ENCODE assay signal across 26 mouse cellular contexts in genomic region chr12:52636920-52637319, GRCm38 (mm10).
"Had no signal": no experiment of that assay in that cellular context is flagged by ENCODE, and none has a peak within 500 bp of the region (broad histone marks: within the 10 kb centered on the region; RNA-seq: fewer than 3 reads in every experiment).

No protein-coding gene starts in this region.

- H3K9me3 ChIP-seq: heart, embryonic 12.5 days; hindbrain, embryonic 10.5 days; hindbrain, embryonic 12.5 days; intestine, embryonic 15.5 days; limb, embryonic 13.5 days; limb, embryonic 15.5 days; liver, embryonic 12.5 days had no signal

- H3K4me1 ChIP-seq: hindbrain, embryonic 12.5 days; liver, embryonic 12.5 days had no signal

- DNase-seq: gastrocnemius, postnatal 14 days; gastrocnemius, postnatal 36 days; heart, adult 11 months; heart, adult 2 months; heart, postnatal 10 days; heart, postnatal 4 days; kidney, adult 18-20 months; kidney, adult 8-10 months; kidney, postnatal 14 days; kidney, postnatal 36 days; layer of hippocampus, adult 9-11 months; layer of hippocampus, postnatal 36 days; left cerebral cortex, postnatal 4 days had no signal

- H3K36me3 ChIP-seq: heart, embryonic 12.5 days; hindbrain, embryonic 10.5 days; hindbrain, embryonic 12.5 days; intestine, embryonic 15.5 days; limb, embryonic 13.5 days; limb, embryonic 15.5 days; liver, embryonic 12.5 days had no signal

- H3K9ac ChIP-seq: heart, embryonic 12.5 days; hindbrain, embryonic 12.5 days; hindbrain, embryonic 14.5 days; intestine, embryonic 15.5 days; limb, embryonic 13.5 days; limb, embryonic 15.5 days; liver, embryonic 12.5 days; liver, embryonic 14.5 days had no signal

- ATAC-seq: hindbrain, embryonic 16.5 days; inflammation-experienced regulatory T-cells, adult 6 months; intestine, embryonic 15.5 days; intestine, postnatal 0 days; liver, embryonic 12.5 days had no signal

- H3K4me2 ChIP-seq: heart, embryonic 12.5 days; hindbrain, embryonic 12.5 days; hindbrain, embryonic 14.5 days; intestine, embryonic 15.5 days; limb, embryonic 13.5 days; limb, embryonic 15.5 days; liver, embryonic 12.5 days had no signal

- H3K27ac ChIP-seq: heart, adult 2 months; hindbrain, embryonic 10.5 days; hindbrain, embryonic 12.5 days; hindbrain, embryonic 14.5 days; intestine, embryonic 15.5 days; kidney, postnatal 0 days; limb, embryonic 13.5 days; limb, embryonic 15.5 days; liver, embryonic 12.5 days; liver, embryonic 14.5 days had no signal

- H3K4me3 ChIP-seq: heart, adult 2 months; heart, embryonic 12.5 days; hindbrain, embryonic 10.5 days; hindbrain, embryonic 12.5 days; intestine, embryonic 15.5 days; limb, embryonic 13.5 days; liver, embryonic 12.5 days had no signal

- H3K27me3 ChIP-seq: heart, embryonic 12.5 days; hindbrain, embryonic 12.5 days; intestine, embryonic 15.5 days; limb, embryonic 13.5 days; limb, embryonic 15.5 days; liver, embryonic 12.5 days had no signal
